Mouse (Mus musculus): ENCODE measurements around the gene Hjurp. TPM values are rescaled to one million over a fixed set of nuclear protein-coding genes. Genes with fewer than 3 reads are reported as not detected.
A peak's percentile ranks its signal among the peaks of the same experiment; 100 is the strongest.

The Hjurp gene
- polyA plus RNA-seq, 1 experiment from 2014 or later: 56.0 TPM

DNA sequence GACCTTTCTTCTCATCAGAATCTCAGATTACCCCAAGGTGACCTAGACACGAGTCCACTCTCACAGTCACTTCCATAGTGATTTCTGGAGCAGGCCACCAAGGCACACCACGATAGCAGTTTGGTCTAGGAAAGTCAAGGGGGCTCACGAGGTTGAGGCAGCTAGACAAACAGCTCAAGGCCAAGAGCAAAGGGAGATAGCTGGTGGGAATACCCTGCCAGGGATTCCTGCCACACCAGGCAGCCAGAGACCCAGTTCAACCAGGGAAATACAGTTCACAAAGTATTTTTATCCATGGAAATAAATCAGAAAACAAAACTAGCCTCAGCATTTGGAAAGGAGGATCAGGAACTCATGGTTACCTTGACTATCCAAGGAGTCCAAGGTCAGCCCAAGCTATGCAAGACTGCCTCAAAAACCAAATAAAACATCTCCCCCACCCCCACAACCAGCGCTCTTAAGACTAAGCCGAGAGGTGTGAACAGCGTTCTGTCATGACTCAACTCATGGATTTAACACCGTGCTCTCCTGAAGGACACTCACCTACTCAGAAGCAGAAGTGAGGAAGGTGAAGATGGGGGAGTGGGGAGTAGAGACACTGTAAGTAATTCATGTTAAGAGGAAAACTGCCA, 13.1 kb downstream of the Hjurp start:
- no peak for TF ChIP-seq CTCF (IDR thresholded peaks at IDR 0.05)
- in situ Hi-C loops (cut with MboI; ENCODE audit: low pct_unique_long_range_greater_than_20kb): no loop called here
- ChIA-PET CTCF (interaction anchor here (1.1 to 6.8 kb wide), 6 partner anchors 7 to 56 kb away, joined by 3 to 93 read pairs (median 4); partner anchors contain the start of genes Hjurp and Trpm8), POLR2A (interaction anchor here (0.7 to 1.1 kb wide), 2 partner anchors 12 to 1654 kb away, joined by 3 read pairs; no protein-coding TSS in a partner anchor)
- ATAC-seq (no peak), DNase-seq (ENCODE audit: low read depth, low spot score) (no peak)
- H3K27me3 ChIP-seq: no peaks in the 10 kb centered on the region

DNA sequence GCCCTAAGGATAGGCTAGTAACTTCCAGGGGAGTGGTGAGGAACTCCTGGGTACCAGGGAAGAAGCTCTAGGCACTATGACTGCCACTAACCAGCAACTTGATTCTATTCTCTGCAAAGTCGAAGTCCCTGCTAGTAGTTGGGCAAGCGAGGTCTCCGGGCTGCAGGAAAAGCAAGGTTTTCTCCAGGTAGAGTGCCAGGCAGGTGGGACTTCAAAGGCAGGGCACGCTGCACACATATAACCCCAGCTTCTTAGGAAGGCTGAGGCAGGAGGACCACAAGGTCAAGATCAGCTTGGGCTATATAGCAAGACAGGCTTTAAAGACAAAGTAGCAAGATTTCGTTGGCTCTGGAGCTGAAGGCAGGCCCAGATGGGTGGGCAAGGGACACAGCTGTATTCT, 13.7 kb downstream of the Hjurp start:
- ATAC-seq: no peak
- in situ Hi-C loops (cut with MboI; ENCODE audit: low pct_unique_long_range_greater_than_20kb): no loop called here
- POLR2A ChIA-PET: interaction anchor here (0.7 to 1.1 kb wide), 2 partner anchors 13 to 1654 kb away, joined by 3 read pairs; no protein-coding TSS in a partner anchor
- H3K27me3 ChIP-seq: no peaks in the 10 kb centered on the region
- TF ChIP-seq CTCF (IDR thresholded peaks at IDR 0.05): no peak
- DNase-seq (ENCODE audit: low read depth, low spot score): no peak
- CTCF ChIA-PET: interaction anchor here (1.1 to 6.8 kb wide), 5 partner anchors 8 to 33 kb away, joined by 3 to 93 read pairs (median 3); partner anchors contain the start of genes Hjurp and Trpm8

DNA sequence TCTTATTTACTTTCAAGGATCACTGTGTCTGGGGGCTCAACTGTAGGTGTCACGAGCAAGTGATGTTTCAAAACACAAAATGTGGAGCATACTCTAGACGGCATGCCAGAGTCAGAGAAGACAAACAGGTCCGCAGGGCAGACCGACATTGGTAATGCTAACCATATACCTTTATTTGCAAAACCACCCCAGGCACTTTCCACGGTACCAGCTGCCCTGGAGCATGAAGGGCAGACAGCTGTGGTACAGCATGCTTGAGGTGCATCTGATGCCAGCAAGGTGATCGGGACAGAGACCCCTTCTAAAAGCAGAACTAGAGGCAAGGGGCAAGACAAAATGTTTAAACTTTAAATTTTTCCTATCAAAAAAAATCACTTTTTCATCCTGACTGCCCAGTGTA, 14.5 kb downstream of the Hjurp start:
- peak; percentile 1 for ATAC-seq
- in situ Hi-C loops (cut with MboI; ENCODE audit: low pct_unique_long_range_greater_than_20kb): no loop called here

GRCm38 (mm10) chr1:88262255-88262654, 15.2 kb downstream of the Hjurp start:
- ChIA-PET CTCF (interaction anchor here (1.4 to 6.8 kb wide), 2 partner anchors 15 to 72 kb away, joined by 3 to 93 read pairs; partner anchors contain the start of genes Hjurp and Trpm8), POLR2A (interaction anchor here (0.6 to 1.2 kb wide), 3 partner anchors 13 to 954 kb away, joined by 3 to 7 read pairs (median 4); no protein-coding TSS in a partner anchor)
- TF ChIP-seq CTCF (IDR thresholded peaks at IDR 0.05): no peak
- H3K27me3 ChIP-seq: no peaks in the 10 kb centered on the region
- ATAC-seq: peak; percentile 58
- peak; percentile 99 for DNase-seq (ENCODE audit: low read depth, low spot score)
- in situ Hi-C loops (cut with MboI; ENCODE audit: low pct_unique_long_range_greater_than_20kb): no loop called here

More for the DNA sequence above, 14.5 kb downstream of the Hjurp start:
- DNase-seq (ENCODE audit: low read depth, low spot score): no peak
- ChIA-PET CTCF (interaction anchor here (1.1 to 6.8 kb wide), 6 partner anchors 9 to 72 kb away, joined by 3 to 93 read pairs (median 3); partner anchors contain the start of genes Hjurp and Trpm8), POLR2A (interaction anchor here (1.1 to 1.2 kb wide), 2 partner anchors 12 to 14 kb away, joined by 3 to 7 read pairs; no protein-coding TSS in a partner anchor)
- no peak for TF ChIP-seq CTCF (IDR thresholded peaks at IDR 0.05)
- no peaks in the 10 kb centered on the region for H3K27me3 ChIP-seq

- in situ Hi-C loops (cut with MboI; ENCODE audit: low pct_unique_long_range_greater_than_20kb): no loop called here
- no peak for TF ChIP-seq CTCF (IDR thresholded peaks at IDR 0.05)
- no peak for DNase-seq (ENCODE audit: low read depth, low spot score)
- POLR2A ChIA-PET: interaction anchor here (0.9 to 1.2 kb wide), 2 partner anchors 13 to 15 kb away, joined by 3 to 7 read pairs; no protein-coding TSS in a partner anchor
- H3K27me3 ChIP-seq: no peaks in the 10 kb centered on the region
- ATAC-seq: no peak
- CTCF ChIA-PET: interaction anchor here (0.8 to 6.8 kb wide), 2 partner anchors 8 to 15 kb away, joined by 3 to 93 read pairs; partner anchors contain the start of genes Hjurp and Trpm8
Measured at GRCm38 (mm10) chr1:88261706-88262105, 15.7 kb downstream of the Hjurp start.

GRCm38 (mm10) chr1:88260604-88261377, 16.6 kb downstream of the Hjurp start:
- no peaks in the 10 kb centered on the region for H3K27me3 ChIP-seq
- in situ Hi-C loops (cut with MboI; ENCODE audit: low pct_unique_long_range_greater_than_20kb): no loop called here
- POLR2A ChIA-PET: no interaction called here
- CTCF ChIA-PET: interaction anchor here (0.8 to 6.8 kb wide), 2 partner anchors 8 to 16 kb away, joined by 3 to 93 read pairs; partner anchors contain the start of genes Hjurp and Trpm8
- no peak for DNase-seq (ENCODE audit: low read depth, low spot score)
- TF ChIP-seq CTCF (IDR thresholded peaks at IDR 0.05): no peak
- ATAC-seq: no peak

- ATAC-seq (no peak), DNase-seq (ENCODE audit: low read depth, low spot score) (no peak)
- in situ Hi-C loops (cut with MboI; ENCODE audit: low pct_unique_long_range_greater_than_20kb): no loop called here
- H3K27me3 ChIP-seq: no peaks in the 10 kb centered on the region
- POLR2A ChIA-PET: no interaction called here
- TF ChIP-seq CTCF (IDR thresholded peaks at IDR 0.05): no peak
- CTCF ChIA-PET: no interaction called here
Measured at GRCm38 (mm10) chr1:88260114-88260513, 17.3 kb downstream of the Hjurp start.

GRCm38 (mm10) chr1:88259643-88260024, 17.8 kb downstream of the Hjurp start:
- POLR2A ChIA-PET: no interaction called here
- TF ChIP-seq CTCF (IDR thresholded peaks at IDR 0.05): no peak
- ATAC-seq: no peak
- no peaks in the 10 kb centered on the region for H3K27me3 ChIP-seq
- CTCF ChIA-PET: no interaction called here
- in situ Hi-C loops (cut with MboI; ENCODE audit: low pct_unique_long_range_greater_than_20kb): no loop called here
- no peak for DNase-seq (ENCODE audit: low read depth, low spot score)

GRCm38 (mm10) chr1:88258881-88259642, 18.4 kb downstream of the Hjurp start:
- in situ Hi-C loops (cut with MboI; ENCODE audit: low pct_unique_long_range_greater_than_20kb): no loop called here
- ChIA-PET CTCF (no interaction called here), POLR2A (no interaction called here)
- TF ChIP-seq CTCF (IDR thresholded peaks at IDR 0.05): no peak
- ATAC-seq: no peak
- no peaks in the 10 kb centered on the region for H3K27me3 ChIP-seq
- DNase-seq (ENCODE audit: low read depth, low spot score): peak; percentile 73

DNA sequence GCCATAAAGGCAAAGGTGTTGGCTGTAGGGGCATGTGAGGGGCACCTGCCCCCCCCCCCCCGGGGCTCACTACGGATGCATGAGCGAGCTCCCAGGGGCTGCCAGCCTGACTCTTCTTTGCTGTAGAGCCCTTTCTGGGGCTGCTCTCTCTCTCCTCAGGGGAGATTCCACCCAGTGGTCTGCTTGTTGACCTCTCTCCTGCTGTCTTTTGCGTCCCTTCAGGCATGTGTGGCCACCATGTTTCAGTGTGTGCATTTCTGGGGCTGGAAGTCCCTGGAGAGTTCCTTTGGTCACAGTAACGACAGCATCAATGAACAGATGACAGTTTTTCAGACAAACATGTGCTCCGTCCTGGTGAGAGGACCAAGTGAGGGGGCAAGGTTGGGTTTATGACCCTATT, 19.1 kb downstream of the Hjurp start:
- TF ChIP-seq CTCF (IDR thresholded peaks at IDR 0.05): no peak

More for the DNA sequence above, 19.1 kb downstream of the Hjurp start:
- ChIA-PET CTCF (interaction anchor here (0.7 kb wide), 1 partner anchor 47 kb away, joined by 3 read pairs; the partner anchor contains the start of gene Ugt1a1), POLR2A (interaction anchor here (0.6 to 1.6 kb wide), 2 partner anchors 8 to 16 kb away, joined by 3 to 4 read pairs; no protein-coding TSS in a partner anchor)
- no peaks in the 10 kb centered on the region for H3K27me3 ChIP-seq
- in situ Hi-C loops (cut with MboI; ENCODE audit: low pct_unique_long_range_greater_than_20kb): no loop called here
- ATAC-seq (no peak), DNase-seq (ENCODE audit: low read depth, low spot score) (no peak)
